Mouse (Mus musculus): ENCODE measurements around the gene 9330182L06Rik.

DNA sequence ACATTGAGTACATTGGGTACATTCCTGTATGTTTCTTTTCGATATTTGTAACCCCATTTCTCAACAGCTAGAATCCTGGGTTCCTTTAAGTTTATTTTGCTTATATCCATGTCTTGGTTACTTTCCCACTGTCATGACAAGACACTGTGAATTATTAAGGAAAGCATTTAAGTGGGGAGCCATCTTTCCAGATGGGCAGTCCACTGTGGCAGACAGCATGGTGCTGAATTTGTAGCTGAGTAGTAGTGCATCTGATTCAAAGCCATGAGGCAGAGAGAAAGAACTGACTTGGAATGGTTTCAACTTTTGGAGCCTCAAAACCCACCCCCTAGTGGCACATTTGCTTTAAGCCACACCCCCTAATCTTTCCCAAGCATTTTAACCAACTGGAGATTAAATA is 61.6 kb downstream of the 9330182L06Rik start:
- no peak for TF ChIP-seq POLR2A (IDR thresholded peaks at IDR 0.05; ENCODE audit: extremely low read depth, insufficient read depth, low read length)
- TF ChIP-seq CTCF (IDR thresholded peaks at IDR 0.05; ENCODE audit: low read depth, low read length): no peak

Data from liver, adult 2 months (tissue).